Mouse (Mus musculus) urinary bladder, adult 18-20 months (tissue): ENCODE measurements around the gene Ltbp1.
A peak's percentile ranks its signal among the peaks of the same experiment; 100 is the strongest.
"Not testable (repeated sequence)": the region's sequence is repeated elsewhere in the genome, so short reads cannot be mapped to it uniquely, and the experiment has no call there.

Experiments
- DNase-seq, 2 experiments: peaks; one replicate each; pipeline ENCODE4 v3.0.0; 2022; ENCODE audit warnings: low spot score in 2 of 2, mixed read lengths in 2 of 2

The Ltbp1 gene

DNA sequence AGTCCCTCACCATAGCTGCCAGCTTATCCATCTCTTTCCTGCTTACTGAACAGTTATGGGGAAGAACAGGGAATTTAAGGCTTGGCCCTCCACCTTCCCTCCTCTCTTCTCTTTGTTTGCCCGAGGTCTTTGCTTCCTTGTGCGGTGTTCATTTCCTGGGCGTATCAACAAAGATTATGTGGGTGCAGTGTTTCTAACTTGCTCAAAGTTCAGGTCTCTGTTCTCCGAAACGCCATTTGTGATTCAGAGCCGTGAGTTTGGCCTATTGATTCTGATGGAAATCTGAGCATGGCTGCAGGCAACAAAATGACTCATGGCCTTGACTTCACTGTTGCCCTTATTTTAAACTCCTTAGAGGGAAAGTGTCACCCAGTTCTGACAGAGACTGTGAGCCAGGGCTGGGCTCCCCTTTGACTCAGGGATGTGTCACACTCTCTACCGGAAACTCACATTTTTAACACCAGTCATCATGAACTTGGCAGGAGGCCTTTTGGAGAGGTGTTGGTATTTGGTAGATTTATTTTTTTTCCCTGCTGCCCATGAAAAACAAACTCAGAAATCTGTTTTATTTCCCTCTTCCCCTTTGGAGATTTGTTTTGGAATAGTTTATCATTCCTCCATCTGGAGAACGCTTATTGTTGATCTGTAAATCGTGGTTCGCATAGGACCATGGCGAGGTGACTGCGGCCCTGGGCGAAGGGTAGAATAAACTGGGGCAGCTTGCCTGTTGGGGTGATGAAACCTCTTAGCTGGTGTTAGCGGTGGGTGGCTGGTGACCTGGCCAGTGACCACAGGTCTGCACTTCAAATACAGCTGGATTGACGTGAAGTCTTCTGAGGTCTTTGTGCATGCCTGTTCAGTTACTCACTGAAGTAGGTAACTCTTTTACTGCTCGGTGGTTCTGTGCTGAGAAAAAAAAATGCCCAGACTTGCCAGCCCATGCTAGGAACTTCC is 105.2 kb downstream of the Ltbp1 start:
- peak; percentile 30 to 53 for DNase-seq

DNA sequence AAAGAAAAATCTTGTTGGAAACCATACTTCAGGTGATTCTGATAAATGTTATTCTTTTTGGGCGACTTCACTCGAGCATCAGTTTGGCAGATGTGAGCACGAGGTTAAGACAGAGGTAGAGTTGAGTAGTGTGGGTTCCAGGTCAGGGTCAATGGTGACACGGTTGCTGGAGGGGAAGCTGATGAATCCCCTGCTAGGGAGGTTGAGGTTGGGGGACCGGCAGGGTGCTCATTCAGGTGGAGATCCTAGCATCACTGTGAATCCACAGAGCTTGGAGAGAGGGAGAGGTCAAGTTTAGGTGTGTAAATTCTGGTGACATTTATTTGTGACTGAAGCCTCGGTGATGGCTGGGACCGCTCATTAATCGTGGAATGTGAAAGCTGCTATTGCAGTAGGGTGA is 110.2 kb downstream of the Ltbp1 start:
- no peak for DNase-seq

DNA sequence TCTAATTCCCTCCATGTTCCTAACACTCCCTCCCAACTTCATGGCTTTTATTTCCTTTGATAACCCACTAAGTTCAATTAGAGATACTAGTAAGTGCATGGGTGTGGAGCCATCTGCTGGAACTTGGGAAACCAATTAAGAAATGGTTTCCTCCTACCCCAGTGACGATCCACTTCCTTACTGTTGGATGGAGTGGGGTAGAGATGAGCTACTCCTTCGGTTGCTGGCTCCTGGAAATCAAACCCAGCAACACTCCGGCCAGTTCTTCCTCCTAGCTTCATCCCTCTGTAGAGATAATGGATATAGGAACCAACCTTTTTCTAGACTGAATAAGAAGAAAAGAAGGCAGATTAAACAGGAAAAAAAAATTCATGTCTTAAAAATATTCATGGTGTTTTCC is 113.5 kb downstream of the Ltbp1 start:
- DNase-seq = no peak

- DNase-seq = peak in 1 of 2 experiments; percentile 8
These were observed 114.1 kb downstream of the Ltbp1 start for GRCm38 (mm10) chr17:75119422-75119821.

- no peak for DNase-seq
These were observed 114.7 kb downstream of the Ltbp1 start for GRCm38 (mm10) chr17:75120071-75120470.

DNA sequence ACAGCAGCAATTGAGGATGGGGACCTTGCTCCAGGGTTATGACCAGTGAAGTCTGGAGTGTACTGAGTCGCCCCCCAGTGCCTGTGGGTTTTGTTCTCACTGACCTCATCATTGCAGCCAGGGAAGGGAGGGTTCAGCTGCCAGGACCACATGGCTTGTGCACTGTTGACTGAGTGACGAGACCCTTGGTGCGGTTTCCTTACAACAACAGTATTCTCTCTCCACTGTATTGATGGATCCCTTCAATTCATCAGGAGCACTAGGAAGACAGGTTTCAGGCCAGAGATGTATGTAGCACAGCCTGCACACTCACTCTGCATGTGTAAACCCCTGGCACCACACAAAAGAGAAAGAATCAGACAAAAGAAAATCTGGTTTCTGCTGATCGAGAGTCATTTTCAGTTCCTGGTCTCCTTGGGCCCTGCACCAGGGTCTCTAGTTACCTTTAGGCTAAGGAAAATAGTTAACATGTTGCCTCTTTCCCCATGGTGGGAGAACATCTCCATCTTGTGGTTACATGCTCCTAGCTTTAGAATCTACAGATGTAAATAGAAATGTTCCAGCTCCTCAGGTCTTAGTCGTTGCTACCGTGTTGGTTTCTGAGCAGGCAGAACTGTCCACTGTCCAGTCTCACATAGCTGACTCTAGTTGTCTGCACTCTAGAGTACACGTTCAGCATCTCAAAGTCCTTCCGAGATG is 117.4 kb downstream of the Ltbp1 start:
- DNase-seq = no peak

DNA sequence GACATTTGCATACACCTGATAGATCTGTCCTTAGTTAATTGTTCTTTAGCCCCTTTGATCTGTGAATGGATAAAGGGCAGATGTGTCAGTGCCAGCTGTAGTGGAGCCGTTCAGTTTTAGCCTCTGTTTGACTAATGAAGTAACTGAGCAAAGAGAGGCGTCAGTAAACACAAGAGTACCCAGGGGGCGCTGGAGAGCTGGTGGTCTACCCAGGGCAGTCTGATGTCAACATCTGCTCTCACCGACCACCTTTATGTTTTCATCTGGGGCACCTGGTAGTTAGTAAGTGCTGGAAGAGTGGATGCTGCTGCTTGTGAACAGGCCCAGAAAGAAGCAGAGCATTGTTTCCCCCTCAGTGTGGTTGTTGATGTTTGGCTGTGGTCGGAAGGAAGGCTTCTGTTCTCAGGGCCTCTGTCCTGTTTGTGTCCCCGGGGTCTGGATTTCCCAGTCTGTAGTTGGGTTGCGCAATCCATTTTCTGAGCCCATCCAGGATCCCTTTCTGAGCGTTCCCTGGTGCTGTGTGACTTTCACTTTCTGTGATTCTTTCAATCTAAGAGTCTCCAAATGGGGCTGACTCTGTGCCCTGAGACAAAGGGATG is 123.1 kb downstream of the Ltbp1 start:
- DNase-seq = no peak

GRCm38 (mm10) chr17:75133983-75134382 is 128.6 kb downstream of the Ltbp1 start:
- DNase-seq = no peak

DNA sequence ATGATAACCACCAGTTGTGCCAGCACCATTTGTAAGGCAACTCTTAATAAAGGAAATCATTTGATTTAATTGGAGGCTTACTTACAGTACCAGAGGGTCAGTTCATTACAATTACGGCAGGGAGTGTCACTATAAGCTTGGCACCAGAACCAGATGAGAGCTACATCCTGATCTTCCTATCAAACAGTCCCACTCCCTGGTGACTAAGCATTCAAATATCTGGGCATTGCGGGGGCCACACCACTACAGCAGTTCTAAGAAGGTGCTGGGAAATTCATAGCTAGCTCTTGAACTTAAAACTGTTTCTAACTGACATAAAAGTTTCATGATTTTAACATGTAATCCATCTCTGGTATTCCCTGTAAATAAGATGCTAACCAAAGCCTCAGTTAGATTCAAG is 134.4 kb downstream of the Ltbp1 start:
- no peak for DNase-seq

- not testable (repeated sequence) for DNase-seq
These were observed 137.5 kb downstream of the Ltbp1 start for GRCm38 (mm10) chr17:75142845-75143244.

DNA sequence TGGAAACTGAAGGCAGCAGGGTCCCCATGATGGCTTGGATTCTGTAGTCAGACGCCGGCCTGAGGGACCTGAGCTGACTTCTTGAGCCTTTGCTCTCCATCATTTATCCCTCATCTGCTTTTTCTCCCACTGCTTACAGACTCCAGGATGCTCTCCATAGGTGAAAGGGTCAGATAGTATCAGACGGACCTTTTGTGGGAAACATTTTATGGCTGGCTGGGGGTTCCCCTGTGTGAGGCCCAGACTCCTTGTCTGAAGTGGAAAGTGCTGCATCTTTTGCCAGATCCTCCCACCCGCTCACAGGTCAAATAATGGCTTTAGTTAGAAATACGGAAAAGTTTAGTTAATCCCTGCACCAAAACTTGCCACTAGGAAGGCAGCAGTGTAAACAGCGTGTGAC is 138.6 kb downstream of the Ltbp1 start:
- no peak for DNase-seq

DNA sequence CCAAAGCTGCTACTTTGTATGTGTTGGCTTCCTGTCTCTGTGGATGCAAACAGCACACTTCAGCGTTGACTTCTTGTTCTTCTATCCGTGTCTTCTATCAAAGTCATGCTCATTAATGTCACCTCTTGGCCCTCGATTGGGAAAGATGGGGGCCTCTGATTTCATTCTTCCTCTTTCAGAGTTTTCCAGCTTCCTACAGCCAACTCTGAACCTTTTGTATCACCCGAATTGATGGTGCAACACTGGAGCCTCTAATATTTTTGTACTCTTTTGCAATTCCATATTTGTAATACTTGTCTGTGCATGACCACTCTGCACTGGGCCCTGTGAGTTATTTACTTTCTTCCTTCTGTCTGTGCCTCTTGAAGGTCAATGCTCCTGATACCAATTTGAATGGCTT is 141.8 kb downstream of the Ltbp1 start:
- no peak for DNase-seq

- DNase-seq = no peak
These were observed 146.4 kb downstream of the Ltbp1 start for GRCm38 (mm10) chr17:75151800-75152199.

- no peak for DNase-seq
These were observed 147.7 kb downstream of the Ltbp1 start for GRCm38 (mm10) chr17:75153088-75153487.

- DNase-seq = no peak
These were observed 153.0 kb downstream of the Ltbp1 start for GRCm38 (mm10) chr17:75158385-75158784.

- no peak for DNase-seq
These were observed 153.9 kb downstream of the Ltbp1 start for GRCm38 (mm10) chr17:75159066-75159787.

- no peak for DNase-seq
These were observed 155.7 kb downstream of the Ltbp1 start for GRCm38 (mm10) chr17:75161062-75161461.

DNA sequence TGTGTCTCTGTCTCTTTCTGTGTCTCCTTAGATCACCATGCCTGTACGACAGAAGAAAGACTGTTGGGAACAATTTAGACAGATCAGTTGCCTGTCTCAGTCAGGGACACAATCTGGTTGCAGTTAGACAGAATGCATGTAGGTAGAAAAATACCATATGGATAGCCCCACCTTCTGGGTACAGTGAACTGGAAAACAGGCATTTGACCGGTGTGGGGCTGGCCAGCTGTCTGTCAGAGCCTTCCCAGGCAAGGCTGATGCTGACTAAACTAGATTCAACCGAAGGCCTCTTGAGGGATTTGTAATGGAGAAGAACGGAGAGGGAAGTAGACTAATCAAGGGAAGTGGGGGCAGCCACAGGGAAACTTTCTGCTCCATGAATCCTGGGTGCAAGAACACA is 156.6 kb downstream of the Ltbp1 start:
- no peak for DNase-seq

DNA sequence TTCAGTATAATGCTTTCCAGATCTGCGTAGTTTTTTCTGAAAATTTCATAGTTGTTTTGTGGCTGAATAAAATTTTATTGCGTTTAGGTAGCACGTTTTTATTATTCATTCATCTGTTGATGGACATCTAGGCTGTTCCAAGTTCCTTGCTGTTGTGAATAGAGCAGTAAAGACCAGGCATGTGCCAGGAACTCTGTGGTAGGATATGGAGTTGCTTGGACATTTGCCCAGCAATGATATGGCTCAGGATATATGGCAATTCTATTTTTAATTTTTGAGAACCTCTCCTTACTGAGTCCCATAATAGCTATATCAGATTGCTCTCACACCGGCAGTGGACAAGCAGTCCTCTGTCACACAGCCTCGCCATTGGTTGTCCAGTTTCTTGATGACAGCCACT is 159.2 kb downstream of the Ltbp1 start:
- no peak for DNase-seq

GRCm38 (mm10) chr17:75168572-75169200 is 163.3 kb downstream of the Ltbp1 start:
- no peak for DNase-seq

GRCm38 (mm10) chr17:75171659-75172058 is 166.3 kb downstream of the Ltbp1 start:
- DNase-seq = no peak
